Mouse (Mus musculus) embryonic stem cell, embryonic (primary cell): ENCODE measurements around the gene Rhod.

Source experiments
- CTCF ChIA-PET, 4 experiments: fragments of 300-600 bp in 2 of 4; fragments of 350-600 bp in 2 of 4; sonication (Branson Sonifier 250); formaldehyde crosslinking; loops; one replicate each; lab custom pipeline; 2022; ENCODE audit warnings: inconsistent platforms in 2 of 4; lab: Charles Lee
- POLR2A ChIA-PET, 4 experiments: fragments of 300-600 bp in 2 of 4; fragments of 350-600 bp in 2 of 4; sonication (Branson Sonifier 250); formaldehyde crosslinking; loops; one replicate each; lab custom pipeline; 2022; ENCODE audit warnings: antibody characterized with exemption in 4 of 4, inconsistent platforms in 1 of 4; lab: Charles Lee

Rhod gene

GRCm38 (mm10) chr19:4456227-4456626 is 17.0 kb upstream of the Rhod start:
- CTCF ChIA-PET: interaction anchor here (0.5 to 7.3 kb wide), 72 partner anchors 8 to 1397 kb away, joined by 3 to 69 read pairs (median 4); partner anchors contain the start of genes Rhod (in 2 of the 4), AC109138.7 (in 1 of the 4), Cdk2ap2 (in 1 of the 4) and Clcf1 (in 1 of the 4)
- POLR2A ChIA-PET: interaction anchor here (0.6 to 6.2 kb wide), 18 partner anchors 9 to 299 kb away, joined by 3 to 42 read pairs (median 4); partner anchors contain the start of genes Pcx (in 2 of the 4) and Rhod (in 1 of the 4)

DNA sequence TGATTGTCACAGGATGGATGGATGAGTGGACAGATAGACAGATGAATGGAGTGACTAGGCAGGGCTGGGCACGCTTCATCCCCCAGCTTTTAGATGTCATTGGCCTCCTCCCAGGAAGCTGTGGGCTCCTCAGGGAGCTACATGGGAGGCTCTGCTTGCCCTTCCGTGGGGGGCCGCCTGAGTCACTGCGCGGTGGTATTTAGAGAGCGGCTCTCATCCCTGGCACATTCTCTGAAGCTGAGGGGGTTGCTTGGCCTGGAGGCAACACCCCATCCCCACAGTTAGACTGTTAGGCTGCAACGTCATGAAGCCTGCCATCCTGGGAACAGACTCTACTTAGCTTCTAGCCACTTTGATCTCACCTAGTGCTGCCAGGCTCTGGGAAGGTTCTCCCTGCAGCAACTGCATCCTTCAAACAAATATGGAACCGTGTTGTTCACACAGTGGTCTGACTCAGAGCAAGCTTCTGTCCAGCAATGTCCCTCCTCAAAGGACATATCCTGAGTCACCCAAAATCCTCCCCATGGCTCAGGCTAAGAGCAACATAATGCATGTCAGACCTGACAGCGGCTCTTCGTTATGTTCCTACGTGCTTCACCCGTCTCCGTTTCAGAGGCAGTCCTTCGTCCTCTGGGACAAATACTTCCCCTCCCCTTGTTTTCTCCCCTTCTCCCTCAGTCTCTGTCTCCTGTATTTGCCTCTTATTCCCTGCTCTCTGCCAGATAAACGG is 16.0 kb upstream of the Rhod start:
- POLR2A ChIA-PET: interaction anchor here in 3 of 4 experiments (0.6 to 6.2 kb wide), 13 partner anchors 10 to 338 kb away, joined by 3 to 42 read pairs (median 4); partner anchors contain the start of genes Pcx (in 1 of the 3) and Rhod (in 1 of the 3)
- CTCF ChIA-PET: interaction anchor here (0.5 to 7.3 kb wide), 30 partner anchors 9 to 663 kb away, joined by 3 to 69 read pairs (median 4); partner anchors contain the start of genes Rhod (in 2 of the 4), AC109138.7 (in 1 of the 4), Clcf1 (in 1 of the 4) and Klc2 (in 1 of the 4)

- CTCF ChIA-PET: interaction anchor here in 2 of 4 experiments (0.8 to 7.3 kb wide), 4 partner anchors 12 to 37 kb away, joined by 4 to 69 read pairs (median 52); partner anchors contain the start of gene Rhod (in 2 of the 2)
- POLR2A ChIA-PET: interaction anchor here in 1 of 4 experiments (6.2 kb wide), 1 partner anchor 14 kb away, joined by 42 read pairs; the partner anchor contains the start of gene Rhod
These were observed 14.8 kb upstream of the Rhod start for GRCm38 (mm10) chr19:4454040-4454439.

DNA sequence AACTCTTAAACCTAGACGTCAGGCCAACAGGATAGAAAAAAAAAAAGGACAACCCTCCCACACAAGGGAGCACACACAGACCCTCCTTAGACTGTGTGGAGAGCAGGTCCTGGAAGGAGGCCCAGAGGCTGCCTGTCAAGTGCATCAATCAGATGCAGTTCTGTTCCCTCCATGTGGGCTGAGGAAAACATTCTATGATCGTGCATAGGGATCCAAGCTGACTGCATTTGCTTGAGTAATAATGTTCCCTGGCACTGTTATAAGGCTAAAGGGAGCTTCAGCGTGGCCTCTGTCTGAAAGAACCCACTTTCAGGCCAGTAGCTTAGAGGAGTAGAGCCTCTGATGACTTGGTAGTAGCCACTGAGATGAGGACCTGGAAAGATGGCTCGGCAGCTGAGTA is 13.3 kb upstream of the Rhod start:
- POLR2A ChIA-PET: interaction anchor here in 2 of 4 experiments (0.6 to 6.2 kb wide), 8 partner anchors 13 to 355 kb away, joined by 3 to 42 read pairs (median 4); partner anchors contain the start of genes Rhod (in 2 of the 2), Cdk2ap2 (in 1 of the 2) and Pcx (in 1 of the 2)
- CTCF ChIA-PET: interaction anchor here (0.5 to 7.3 kb wide), 13 partner anchors 9 to 174 kb away, joined by 3 to 69 read pairs (median 4); partner anchors contain the start of gene Rhod (in 2 of the 4)

DNA sequence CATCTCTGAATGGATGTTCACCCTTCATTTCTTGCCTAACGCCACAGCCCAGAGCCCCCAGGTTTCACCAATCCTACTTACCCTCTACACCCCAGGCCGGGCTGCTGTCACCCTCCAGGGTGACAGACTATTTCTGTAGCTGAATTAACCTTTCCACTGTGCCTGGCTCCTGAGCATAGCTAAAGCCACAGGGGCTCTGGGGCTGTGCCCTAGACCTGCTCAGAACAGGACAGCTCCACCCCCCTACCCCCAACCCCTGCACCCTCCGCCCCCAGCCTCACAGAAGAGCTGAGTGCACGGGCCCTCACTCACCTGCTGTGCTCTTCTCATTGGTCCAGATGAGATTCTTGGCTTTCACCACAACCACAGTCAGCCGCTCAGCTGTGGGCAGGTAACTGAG is 12.7 kb upstream of the Rhod start:
- ChIA-PET CTCF (interaction anchor here (0.5 to 7.3 kb wide), 11 partner anchors 9 to 175 kb away, joined by 3 to 69 read pairs (median 5); partner anchors contain the start of gene Rhod (in 2 of the 4)), POLR2A (interaction anchor here in 2 of 4 experiments (0.6 to 6.2 kb wide), 9 partner anchors 12 to 355 kb away, joined by 3 to 42 read pairs (median 5); partner anchors contain the start of genes Rhod (in 2 of the 2), Cdk2ap2 (in 1 of the 2) and Pcx (in 1 of the 2))

DNA sequence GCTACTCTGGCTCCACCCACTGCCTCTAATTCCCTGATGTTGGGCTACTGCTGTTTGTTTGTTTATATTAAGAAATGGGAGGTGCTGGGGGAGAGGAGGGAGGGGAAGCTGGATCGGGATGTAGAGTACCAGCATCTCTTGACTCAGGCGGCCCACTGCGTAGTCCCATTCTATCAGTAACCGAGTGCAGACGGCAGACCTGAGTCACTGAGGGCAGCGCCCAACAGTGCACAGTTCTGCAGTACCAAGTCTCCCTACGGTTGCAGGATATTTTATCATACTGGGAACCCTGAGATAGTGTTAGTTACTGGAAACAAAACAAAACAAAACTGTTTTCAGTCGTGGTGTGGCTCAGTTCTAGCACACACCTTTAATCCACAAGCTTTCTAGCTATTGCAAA is 11.9 kb upstream of the Rhod start:
- CTCF ChIA-PET: interaction anchor here in 3 of 4 experiments (0.5 to 7.3 kb wide), 4 partner anchors 9 to 638 kb away, joined by 4 to 69 read pairs (median 23); partner anchors contain the start of gene Rhod (in 2 of the 3)
- POLR2A ChIA-PET: interaction anchor here in 2 of 4 experiments (0.7 to 3.2 kb wide), 3 partner anchors 11 to 24 kb away, joined by 4 to 21 read pairs (median 5); partner anchors contain the start of gene Rhod (in 2 of the 2)

- CTCF ChIA-PET: interaction anchor here in 2 of 4 experiments (0.5 to 7.3 kb wide), 3 partner anchors 9 to 638 kb away, joined by 4 to 69 read pairs (median 39); partner anchors contain the start of gene Rhod (in 2 of the 2)
- POLR2A ChIA-PET: interaction anchor here in 1 of 4 experiments (3.2 kb wide), 1 partner anchor 11 kb away, joined by 21 read pairs; the partner anchor contains the start of gene Rhod
These were observed 11.4 kb upstream of the Rhod start for GRCm38 (mm10) chr19:4450666-4451065.

GRCm38 (mm10) chr19:4449230-4449629 is 10.0 kb upstream of the Rhod start:
- ChIA-PET CTCF (interaction anchor here in 2 of 4 experiments (0.6 to 1.8 kb wide), 3 partner anchors 9 to 591 kb away, joined by 4 to 11 read pairs (median 6); partner anchors contain the start of gene 2010003K11Rik (in 1 of the 2)), POLR2A (interaction anchor here in 1 of 4 experiments (3.2 kb wide), 1 partner anchor 9 kb away, joined by 21 read pairs; the partner anchor contains the start of gene Rhod)

DNA sequence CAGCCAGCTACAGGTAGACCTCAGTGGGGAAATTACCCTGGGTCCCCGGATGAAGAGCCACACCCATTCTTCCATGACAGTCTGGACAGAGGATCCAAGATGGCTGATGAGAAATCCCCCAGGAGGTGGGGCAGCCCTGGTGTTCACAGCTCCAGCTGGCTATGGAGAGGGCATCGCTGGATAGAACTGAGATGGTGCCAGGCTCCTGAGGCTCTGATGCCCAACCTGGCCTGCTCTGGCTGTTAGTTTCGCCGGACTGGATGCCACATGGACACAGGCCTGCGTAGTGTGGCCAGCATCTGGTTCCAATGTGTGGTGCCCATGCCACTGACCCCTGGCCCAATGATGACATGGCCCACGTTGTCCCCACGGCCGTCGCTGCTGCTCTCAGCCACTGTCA is 8.2 kb upstream of the Rhod start:
- CTCF ChIA-PET: interaction anchor here in 2 of 4 experiments (0.7 to 1.4 kb wide), 2 partner anchors 9 kb away, joined by 3 to 5 read pairs; no protein-coding TSS in a partner anchor
- POLR2A ChIA-PET: interaction anchor here in 1 of 4 experiments (1.1 kb wide), 1 partner anchor 8 kb away, joined by 5 read pairs; the partner anchor contains the start of gene Rhod

DNA sequence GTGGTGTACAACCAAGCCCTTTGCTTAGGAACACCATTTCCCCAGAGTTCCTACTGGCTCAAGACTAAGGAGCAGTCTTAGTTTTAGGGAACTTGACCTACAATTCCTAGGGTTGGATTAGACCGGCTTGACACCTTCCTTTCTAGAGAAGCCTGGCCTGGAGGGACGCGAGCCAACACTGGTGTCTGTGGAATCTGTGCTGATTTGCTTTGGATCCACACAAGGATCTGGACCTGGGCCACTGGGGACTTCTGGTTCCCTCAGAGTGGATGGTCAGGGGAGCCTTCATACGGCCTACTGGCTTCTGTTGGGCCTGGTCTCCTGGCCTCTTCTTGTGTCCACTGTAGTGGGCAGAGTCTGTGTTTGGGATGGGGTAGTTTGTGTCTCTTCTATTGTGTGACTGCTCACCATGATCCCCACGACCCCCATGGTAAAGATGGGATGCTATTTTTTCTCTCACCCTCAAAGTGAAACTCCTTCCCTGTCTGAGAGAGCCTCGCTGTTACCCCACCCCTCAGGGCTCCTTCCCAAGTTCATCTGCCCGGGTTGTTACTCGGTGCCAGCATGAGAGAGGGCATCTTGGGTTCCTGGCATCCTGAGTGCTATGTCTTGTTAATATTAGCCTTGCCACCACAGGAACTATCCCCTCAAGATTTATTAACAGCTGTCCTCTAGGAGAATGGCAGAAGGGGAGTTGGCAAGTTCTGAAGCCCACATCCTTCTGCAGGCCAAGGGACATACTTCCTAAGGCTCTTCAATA is 7.6 kb upstream of the Rhod start:
- CTCF ChIA-PET: interaction anchor here in 3 of 4 experiments (0.5 to 2.5 kb wide), 4 partner anchors 9 to 803 kb away, joined by 3 to 15 read pairs (median 4); no protein-coding TSS in a partner anchor
- POLR2A ChIA-PET: interaction anchor here in 1 of 4 experiments (1.1 kb wide), 1 partner anchor 8 kb away, joined by 5 read pairs; the partner anchor contains the start of gene Rhod

DNA sequence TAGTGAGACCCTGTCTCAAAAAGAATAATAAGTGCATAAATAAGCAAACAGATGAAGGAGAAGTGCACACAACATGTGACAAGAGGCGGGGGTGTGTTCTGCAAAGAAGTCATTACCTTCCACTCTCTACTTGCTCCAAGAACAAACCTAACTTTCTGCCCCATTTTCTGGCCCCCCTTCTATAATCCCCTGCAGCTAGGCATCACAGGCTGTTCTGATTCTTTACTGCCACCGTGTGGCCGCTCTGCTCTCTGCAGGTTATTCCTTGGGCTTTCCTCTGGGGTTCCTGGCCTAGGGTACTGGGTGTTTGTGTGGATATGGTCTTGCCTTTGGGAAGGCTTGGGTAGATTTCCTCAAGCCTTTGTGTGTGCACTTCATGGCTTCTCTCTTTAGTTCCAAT is 3.2 kb upstream of the Rhod start:
- ChIA-PET CTCF (interaction anchor here (0.6 to 7.7 kb wide), 20 partner anchors 10 to 353 kb away, joined by 3 to 69 read pairs (median 4); partner anchors contain the start of gene Ankrd13d (in 1 of the 4)), POLR2A (interaction anchor here in 2 of 4 experiments (0.6 to 2.5 kb wide), 2 partner anchors 14 to 173 kb away, joined by 4 to 11 read pairs; partner anchors contain the start of gene Lrfn4 (in 1 of the 2))

DNA sequence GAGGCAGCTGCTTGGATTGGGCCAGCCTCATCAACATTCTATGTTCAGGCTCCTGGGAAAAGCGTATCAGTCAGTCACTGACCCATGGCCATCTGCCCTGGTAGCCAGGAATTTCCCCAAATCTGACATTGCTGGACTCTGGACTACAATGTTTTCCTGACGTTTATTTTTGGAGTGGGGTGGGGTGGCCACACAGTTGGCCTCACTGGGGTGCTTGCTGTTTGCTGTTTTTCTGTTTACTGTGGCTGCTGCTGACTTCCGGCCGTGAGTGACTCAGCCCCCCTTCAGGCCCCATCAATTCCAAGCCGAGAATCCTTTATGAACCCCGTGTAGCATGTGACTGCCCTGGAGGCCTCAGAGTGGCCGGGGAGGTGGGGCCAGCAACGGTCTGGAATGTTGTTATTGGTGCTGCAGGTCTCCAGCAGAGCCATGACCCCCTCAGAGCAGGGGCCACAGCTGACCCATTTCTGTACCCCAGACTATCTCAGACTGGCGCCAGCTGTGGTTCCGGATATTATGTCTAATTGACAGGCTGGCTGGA is 2.5 kb upstream of the Rhod start:
- ChIA-PET POLR2A (interaction anchor here in 3 of 4 experiments (0.5 to 4.0 kb wide), 20 partner anchors 9 to 1158 kb away, joined by 3 to 42 read pairs (median 6); partner anchors contain the start of genes Ankrd13d (in 1 of the 3), Kdm2a (in 1 of the 3), Lrfn4 (in 1 of the 3) and Pcx (in 1 of the 3)), CTCF (interaction anchor here (0.5 to 7.7 kb wide), 61 partner anchors 8 to 577 kb away, joined by 3 to 69 read pairs (median 4); partner anchors contain the start of genes Ankrd13d (in 1 of the 4), Kdm2a (in 1 of the 4), Pcx (in 1 of the 4) and Rce1 (in 1 of the 4))

DNA sequence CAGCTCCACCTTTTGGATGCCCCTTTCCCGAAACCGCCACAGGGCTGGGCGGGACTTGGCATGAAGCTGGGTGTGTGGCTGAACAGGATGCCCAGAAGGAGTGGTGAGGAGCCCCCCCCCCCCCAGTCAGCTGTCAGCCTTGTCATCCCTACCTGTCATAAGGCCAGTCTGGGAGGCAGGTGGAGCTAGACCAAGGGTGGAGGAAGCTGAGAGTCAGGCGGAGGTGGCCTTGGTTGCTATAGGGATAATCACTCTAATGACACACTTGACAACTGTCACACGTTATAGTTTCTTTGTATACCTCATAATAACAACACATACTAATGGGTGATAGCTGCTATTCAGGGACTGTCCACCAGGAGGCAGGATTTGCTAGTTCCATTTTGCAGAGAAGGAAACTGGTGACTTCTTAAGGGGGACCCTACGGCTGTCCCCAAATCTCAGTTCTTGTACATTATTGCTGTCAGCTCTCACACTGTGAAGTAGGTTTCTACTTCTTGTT is 1.9 kb upstream of the Rhod start:
- ChIA-PET POLR2A (interaction anchor here in 3 of 4 experiments (0.6 to 4.0 kb wide), 30 partner anchors 9 to 1218 kb away, joined by 3 to 42 read pairs (median 5); partner anchors contain the start of genes Ankrd13d (in 1 of the 3), Kdm2a (in 1 of the 3), Pcx (in 1 of the 3) and Pold4 (in 1 of the 3)), CTCF (interaction anchor here (0.5 to 7.7 kb wide), 74 partner anchors 8 to 874 kb away, joined by 3 to 69 read pairs (median 4); partner anchors contain the start of genes Kdm2a (in 1 of the 4), Ndufs8 (in 1 of the 4), Pcx (in 1 of the 4) and Rce1 (in 1 of the 4))

GRCm38 (mm10) chr19:4440222-4440621 is 990 bp upstream of the Rhod start:
- ChIA-PET CTCF (interaction anchor here (0.5 to 7.7 kb wide), 42 partner anchors 7 to 579 kb away, joined by 3 to 69 read pairs (median 5); partner anchors contain the start of genes Ankrd13d (in 1 of the 4), Kdm2a (in 1 of the 4) and Pcx (in 1 of the 4)), POLR2A (interaction anchor here (0.5 to 4.0 kb wide), 40 partner anchors 8 to 596 kb away, joined by 3 to 42 read pairs (median 4); partner anchors contain the start of genes Ankrd13d (in 1 of the 4), Cdk2ap2 (in 1 of the 4), Gm21992 (in 1 of the 4) and Kdm2a (in 1 of the 4))

DNA sequence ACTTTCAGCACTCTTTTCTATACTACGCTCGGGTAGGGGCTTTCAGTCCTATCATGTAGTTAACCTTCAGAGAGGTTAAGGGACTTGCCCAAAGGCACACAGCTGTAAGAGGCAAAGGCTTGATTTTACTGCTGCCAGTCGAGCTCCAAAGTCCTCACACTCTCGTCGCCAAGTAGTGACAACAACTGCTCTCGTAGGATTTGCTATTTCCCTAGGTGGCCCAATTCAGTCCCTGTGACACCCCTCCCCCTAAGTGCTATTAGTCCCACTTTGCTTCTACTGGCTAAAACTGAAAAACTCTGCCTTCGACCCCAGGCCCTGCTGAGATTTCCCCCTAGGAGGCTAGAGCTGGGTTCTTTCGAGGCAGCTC is 456 bp downstream of the Rhod start:
- ChIA-PET CTCF (interaction anchor here in 3 of 4 experiments (0.5 to 7.7 kb wide), 7 partner anchors 13 to 647 kb away, joined by 3 to 69 read pairs (median 39); partner anchors contain the start of gene Tmem151a (in 1 of the 3)), POLR2A (interaction anchor here in 3 of 4 experiments (1.0 to 4.0 kb wide), 12 partner anchors 9 to 155 kb away, joined by 3 to 42 read pairs (median 6); partner anchors contain the start of genes Kdm2a (in 1 of the 3) and Pcx (in 1 of the 3))
